Mouse (Mus musculus): ENCODE data around the gene Dnajc1.
A peak's percentile ranks its signal among the peaks of the same experiment; 100 is the strongest.

Dnajc1 gene

GRCm38 (mm10) chr2:18392331-18393021 is at the start of gene Dnajc1:
Gene Dnajc1 (minus strand): TSS chr2:18392830.
- DNase-seq (ENCODE audit: low read depth): peak; percentile 95

- no peak for DNase-seq (ENCODE audit: low read depth)
These were observed 49.2 kb upstream of the Dnajc1 start for GRCm38 (mm10) chr2:18441871-18442270.

GRCm38 (mm10) chr2:18415242-18415641 is 22.6 kb upstream of the Dnajc1 start:
- no peak for DNase-seq (ENCODE audit: low read depth)

GRCm38 (mm10) chr2:18403679-18404078 is 11.0 kb upstream of the Dnajc1 start:
- DNase-seq (ENCODE audit: low read depth): no peak

- DNase-seq (ENCODE audit: low read depth): no peak
These were observed 9.1 kb upstream of the Dnajc1 start for GRCm38 (mm10) chr2:18401771-18402170.

GRCm38 (mm10) chr2:18393022-18393519 is 441 bp upstream of the Dnajc1 start:
- DNase-seq (ENCODE audit: low read depth): no peak

GRCm38 (mm10) chr2:18391861-18392260 is 769 bp downstream of the Dnajc1 start:
- no peak for DNase-seq (ENCODE audit: low read depth)

GRCm38 (mm10) chr2:18389631-18390030 is 3.0 kb downstream of the Dnajc1 start:
- DNase-seq (ENCODE audit: low read depth): no peak

- peak; percentile 55 for DNase-seq (ENCODE audit: low read depth)
These were observed 11.0 kb downstream of the Dnajc1 start for GRCm38 (mm10) chr2:18381662-18382061.

- DNase-seq (ENCODE audit: low read depth): peak; percentile 20
These were observed 20.0 kb downstream of the Dnajc1 start for GRCm38 (mm10) chr2:18372400-18373182.

- no peak for DNase-seq (ENCODE audit: low read depth)
These were observed 21.7 kb downstream of the Dnajc1 start for GRCm38 (mm10) chr2:18370794-18371498.

- no peak for DNase-seq (ENCODE audit: low read depth)
These were observed 28.2 kb downstream of the Dnajc1 start for GRCm38 (mm10) chr2:18364402-18364801.

GRCm38 (mm10) chr2:18355293-18355692 is 37.3 kb downstream of the Dnajc1 start:
- peak; percentile 43 for DNase-seq (ENCODE audit: low read depth)

- DNase-seq (ENCODE audit: low read depth): no peak
These were observed 40.0 kb downstream of the Dnajc1 start for GRCm38 (mm10) chr2:18352620-18353019.

GRCm38 (mm10) chr2:18343464-18343863 is 49.2 kb downstream of the Dnajc1 start:
- DNase-seq (ENCODE audit: low read depth): peak; percentile 49

- no peak for DNase-seq (ENCODE audit: low read depth)
These were observed 74.0 kb downstream of the Dnajc1 start for GRCm38 (mm10) chr2:18318671-18319070.

GRCm38 (mm10) chr2:18317503-18318281 is 74.9 kb downstream of the Dnajc1 start:
- no peak for DNase-seq (ENCODE audit: low read depth)

- no peak for DNase-seq (ENCODE audit: low read depth)
These were observed 75.7 kb downstream of the Dnajc1 start for GRCm38 (mm10) chr2:18316909-18317308.

GRCm38 (mm10) chr2:18310261-18311104 is 82.1 kb downstream of the Dnajc1 start:
- no peak for DNase-seq (ENCODE audit: low read depth)

GRCm38 (mm10) chr2:18307440-18308305 is 85.0 kb downstream of the Dnajc1 start:
- DNase-seq (ENCODE audit: low read depth): peak; percentile 80
